Comparison of ENCODE assay signal across 17 mouse cellular contexts in the genomic region with DNA sequence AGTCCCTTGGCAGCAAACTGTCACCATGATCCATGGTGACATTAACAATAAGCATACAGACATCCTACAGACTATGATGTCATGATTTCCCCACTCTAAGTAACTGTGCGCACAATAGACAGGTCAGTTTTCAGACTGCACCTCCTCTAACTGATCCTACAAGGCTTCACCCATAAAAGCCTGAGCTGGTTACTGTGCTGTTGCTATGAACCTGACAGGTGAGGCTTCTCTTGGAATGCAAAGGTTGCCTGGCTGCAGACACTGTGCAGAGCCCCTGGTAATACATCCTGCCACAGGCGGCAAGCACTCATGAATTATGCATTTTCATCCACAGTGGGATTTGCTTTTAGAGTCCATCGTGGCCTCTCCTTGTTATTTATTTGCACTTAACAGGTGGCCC. TPM values are rescaled to one million over a fixed set of nuclear protein-coding genes. Genes with fewer than 3 reads are reported as not detected.
A peak's percentile ranks its signal among the peaks of the same experiment; 100 is the strongest.
DNase-seq lines count a peak whose midpoint lies in the region; ATAC-seq lines count a peak whose summit lies in the region.
"Had no signal": no experiment of that assay in that cellular context is flagged by ENCODE, and none has a peak within 500 bp of the region (broad histone marks: within the 10 kb centered on the region; RNA-seq: fewer than 3 reads in every experiment).

No protein-coding gene starts in this region.

- no peak overlapping the region for H3K4me3 ChIP-seq in embryonic facial prominence, embryonic 11.5 days (ENCODE audit: low read depth, low read length)
- no peak overlapping the region for H3K4me3 ChIP-seq in embryonic facial prominence, embryonic 10.5 days
- H3K4me3 ChIP-seq in lung, embryonic 16.5 days (ENCODE audit: low read length): no peak overlapping the region
- H3K4me3 ChIP-seq in midbrain, embryonic 12.5 days: no peak overlapping the region
- H3K4me3 ChIP-seq in stomach, embryonic 15.5 days (replicated peaks): no peak overlapping the region
- H3K4me3 ChIP-seq: heart, adult 2 months; limb, embryonic 10.5 days; liver, embryonic 15.5 days had no signal

- H3K27me3 ChIP-seq in embryonic facial prominence, embryonic 11.5 days (ENCODE audit: control insufficient read depth, insufficient read depth, low read length): no peaks in the 10 kb centered on the region
- no peaks in the 10 kb centered on the region for H3K27me3 ChIP-seq in embryonic facial prominence, embryonic 10.5 days (replicated peaks; ENCODE audit: low read depth, poor library complexity, severe bottlenecking)
- no peaks in the 10 kb centered on the region for H3K27me3 ChIP-seq in lung, embryonic 16.5 days (ENCODE audit: control insufficient read depth, insufficient read depth, low read depth, low read length)
- no peaks in the 10 kb centered on the region for H3K27me3 ChIP-seq in midbrain, embryonic 12.5 days
- no peaks in the 10 kb centered on the region for H3K27me3 ChIP-seq in stomach, embryonic 15.5 days (replicated peaks)
- H3K27me3 ChIP-seq: liver, embryonic 15.5 days had no signal

- no peak overlapping the region for H3K9ac ChIP-seq in embryonic facial prominence, embryonic 11.5 days (replicated peaks; ENCODE audit: low read length)
- H3K9ac ChIP-seq in lung, embryonic 16.5 days (ENCODE audit: low read length): no peak overlapping the region
- no peak overlapping the region for H3K9ac ChIP-seq in midbrain, embryonic 12.5 days (replicated peaks)
- H3K9ac ChIP-seq in stomach, embryonic 15.5 days: no peak overlapping the region
- H3K9ac ChIP-seq: liver, embryonic 15.5 days had no signal

- no peaks in the 10 kb centered on the region for H3K36me3 ChIP-seq in embryonic facial prominence, embryonic 11.5 days (replicated peaks; ENCODE audit: control insufficient read depth, insufficient read depth, low read depth, low read length)
- H3K36me3 ChIP-seq in embryonic facial prominence, embryonic 10.5 days (replicated peaks): peaks cover 62% of the 10 kb centered on the region
- H3K36me3 ChIP-seq in lung, embryonic 16.5 days (ENCODE audit: control insufficient read depth, insufficient read depth, low read length): no peaks in the 10 kb centered on the region
- peaks cover 12% of the 10 kb centered on the region; the same call in 1 of the 2 replicates for H3K36me3 ChIP-seq in midbrain, embryonic 12.5 days
- no peaks in the 10 kb centered on the region for H3K36me3 ChIP-seq in stomach, embryonic 15.5 days
- H3K36me3 ChIP-seq: liver, embryonic 15.5 days had no signal

- H3K27ac ChIP-seq in embryonic facial prominence, embryonic 11.5 days (replicated peaks; ENCODE audit: low read depth, low read length): no peak overlapping the region
- H3K27ac ChIP-seq in embryonic facial prominence, embryonic 10.5 days (replicated peaks): no peak overlapping the region
- no peak overlapping the region for H3K27ac ChIP-seq in lung, embryonic 16.5 days (ENCODE audit: low read length)
- H3K27ac ChIP-seq in midbrain, embryonic 12.5 days (replicated peaks): peak overlapping the region; percentile 20; the same call in 1 of the 2 replicates
- no peak overlapping the region for H3K27ac ChIP-seq in stomach, embryonic 15.5 days
- H3K27ac ChIP-seq: heart, adult 2 months; limb, embryonic 10.5 days; liver, embryonic 15.5 days had no signal

- ATAC-seq in embryonic facial prominence, embryonic 11.5 days (replicated peaks; ENCODE audit: insufficient number of reproducible peaks, low FRiP score, low TSS enrichment, low read depth): peak; percentile 46; the same call in 1 of the 2 replicates
- peak; percentile 34; the same call in 1 of the 2 replicates for ATAC-seq in lung, embryonic 16.5 days (ENCODE audit: low read depth)
- ATAC-seq in midbrain, embryonic 12.5 days (ENCODE audit: low FRiP score, low read depth): peak; percentile 34
- ATAC-seq in stomach, embryonic 15.5 days (ENCODE audit: insufficient read depth, low FRiP score, low read depth): peak; percentile 50; the same call in 1 of the 2 replicates

- no peak overlapping the region for H3K4me2 ChIP-seq in embryonic facial prominence, embryonic 11.5 days (ENCODE audit: low read depth, low read length)
- H3K4me2 ChIP-seq in lung, embryonic 16.5 days (ENCODE audit: low read depth, low read length): no peak overlapping the region
- H3K4me2 ChIP-seq in midbrain, embryonic 12.5 days (replicated peaks): no peak overlapping the region
- H3K4me2 ChIP-seq in stomach, embryonic 15.5 days: no peak overlapping the region
- H3K4me2 ChIP-seq: liver, embryonic 15.5 days had no signal

- DNase-seq in embryonic facial prominence, embryonic 11.5 days (ENCODE audit: low spot score): no peak
- no peak for DNase-seq in embryonic facial prominence, embryonic 10.5 days (ENCODE audit: low spot score)
- DNase-seq in lung, adult 18-20 months: no peak
- DNase-seq in adrenal gland, postnatal 10 days: no peak
- no peak for DNase-seq in kidney, postnatal 14 days
- DNase-seq: cerebellum, adult 8-10 months; heart, adult 2 months; heart, postnatal 10 days; kidney, adult 2 months; layer of hippocampus, adult 9-11 months; right cerebral cortex, postnatal 14 days; thymus, postnatal 14 days had no signal

- H3K9me3 ChIP-seq in embryonic facial prominence, embryonic 11.5 days (replicated peaks; ENCODE audit: control insufficient read depth, low read length): no peaks in the 10 kb centered on the region
- no peaks in the 10 kb centered on the region for H3K9me3 ChIP-seq in embryonic facial prominence, embryonic 10.5 days
- H3K9me3 ChIP-seq in lung, embryonic 16.5 days (ENCODE audit: control insufficient read depth, low read length): no peaks in the 10 kb centered on the region
- H3K9me3 ChIP-seq in midbrain, embryonic 12.5 days: no peaks in the 10 kb centered on the region
- no peaks in the 10 kb centered on the region for H3K9me3 ChIP-seq in stomach, embryonic 15.5 days
- H3K9me3 ChIP-seq: limb, embryonic 10.5 days; liver, embryonic 15.5 days had no signal

- 71% methylated on average over 3 of the region's 3 CpGs for WGBS in embryonic facial prominence, embryonic 11.5 days
- 78% methylated on average over 3 of the region's 3 CpGs for WGBS in embryonic facial prominence, embryonic 10.5 days
- 70% methylated on average over 3 of the region's 3 CpGs for WGBS in lung, embryonic 16.5 days
- 42% methylated on average over 3 of the region's 3 CpGs for WGBS in midbrain, embryonic 12.5 days
- 34% methylated on average over 3 of the region's 3 CpGs for WGBS in stomach, embryonic 15.5 days

- H3K4me1 ChIP-seq in embryonic facial prominence, embryonic 11.5 days (ENCODE audit: control insufficient read depth, insufficient read depth, low read length): no peaks in the 10 kb centered on the region
- H3K4me1 ChIP-seq in embryonic facial prominence, embryonic 10.5 days: peaks cover 13% of the 10 kb centered on the region
- peaks cover 3% of the 10 kb centered on the region for H3K4me1 ChIP-seq in lung, embryonic 16.5 days (replicated peaks; ENCODE audit: control insufficient read depth, insufficient read depth, low read length)
- H3K4me1 ChIP-seq in midbrain, embryonic 12.5 days: peaks cover 55% of the 10 kb centered on the region
- peaks cover 5% of the 10 kb centered on the region; the same call in 1 of the 2 replicates for H3K4me1 ChIP-seq in stomach, embryonic 15.5 days
- H3K4me1 ChIP-seq: liver, embryonic 15.5 days had no signal

RNA-seq across cellular contexts. Expression of gene Basp1, which starts 36.6 kb away (rescaled TPM):
- polyA plus RNA-seq in embryonic facial prominence, embryonic 11.5 days (2014; fragmentation: Nextera tagmentation; extraction: Ambion mirVana): 113 and 141 TPM in 2 replicates
- polyA plus RNA-seq in embryonic facial prominence, embryonic 10.5 days (2016; fragmentation: Nextera tagmentation; extraction: Ambion mirVana): 48.4 and 50.7 TPM in 2 replicates
- 9.3 and 13.0 TPM in 2 replicates for polyA plus RNA-seq in lung, embryonic 16.5 days (2015; fragmentation: Nextera tagmentation; extraction: Ambion mirVana)
- 256 and 292 TPM in 2 replicates for polyA plus RNA-seq in midbrain, embryonic 12.5 days (2016; fragmentation: Nextera tagmentation; extraction: Ambion mirVana)
- polyA plus RNA-seq in stomach, embryonic 15.5 days (2015; fragmentation: Nextera tagmentation; extraction: Ambion mirVana): 40.8 and 43.4 TPM in 2 replicates
- 10 to 100 TPM; 17.6 to 29.6 TPM for total RNA-seq in adrenal gland, postnatal 10 days (2021)
